Mouse (Mus musculus): ENCODE measurements around the gene Mreg. TPM values are rescaled to one million over a fixed set of nuclear protein-coding genes. Genes with fewer than 3 reads are reported as not detected.
A peak's percentile ranks its signal among the peaks of the same experiment; 100 is the strongest.

Gene Mreg
- polyA plus RNA-seq (2014; fragmentation: Nextera tagmentation; extraction: Ambion mirVana): 6.8 and 7.1 TPM in 2 replicates

DNA sequence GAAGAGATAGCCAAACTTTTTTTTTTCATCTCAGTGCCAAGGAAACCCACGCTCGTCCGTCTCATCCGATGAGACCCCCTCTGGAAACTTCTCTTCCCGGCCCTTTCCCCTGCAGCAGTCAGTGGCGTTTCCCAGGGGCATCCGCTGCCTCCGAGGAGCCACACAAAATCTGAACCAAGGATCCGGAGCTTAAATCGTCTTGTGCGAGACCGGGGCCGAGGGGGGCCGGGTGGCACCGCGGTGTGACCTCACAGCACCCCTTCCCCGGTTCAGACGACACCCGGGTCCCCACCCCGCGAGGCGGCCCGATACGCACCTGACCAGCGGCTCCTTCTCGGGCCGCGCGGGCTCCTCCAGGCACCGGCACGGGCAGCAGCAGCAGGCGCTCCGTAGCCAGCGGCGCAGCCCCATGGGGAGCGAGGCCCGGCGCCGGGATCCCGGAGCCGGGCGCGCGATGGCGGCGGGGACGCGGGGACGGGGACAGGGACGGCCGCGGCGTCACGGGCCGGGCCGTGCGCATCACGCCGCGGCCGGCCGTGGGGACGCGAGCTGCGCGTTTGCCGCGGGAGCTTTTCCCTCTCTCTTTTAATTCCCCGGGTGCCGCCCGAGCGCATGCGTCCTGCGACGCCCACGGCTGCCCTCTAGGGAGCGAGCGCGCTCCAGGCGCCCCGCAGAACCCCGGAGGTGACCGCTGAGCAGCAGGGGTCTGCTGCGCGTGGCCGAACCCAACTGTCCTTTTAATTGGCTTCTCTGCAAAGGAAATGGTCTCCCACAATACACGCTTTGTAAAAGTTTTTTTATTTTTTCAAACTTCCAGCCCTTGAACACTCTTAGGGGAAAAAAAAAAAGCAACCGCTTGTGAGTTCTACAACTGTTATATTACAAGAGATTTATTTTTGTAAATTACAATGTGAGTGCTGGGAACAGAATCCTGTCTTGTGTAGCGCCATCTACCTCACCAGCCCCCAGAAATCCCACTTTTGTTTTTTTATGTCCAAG is at the start of gene Mreg:
Gene Mreg (minus strand): TSS at position 607 of the 999 bp plus-strand sequence.
- Histone ChIP-seq H3K9ac (ENCODE audit: low read depth, low read length) (peak within 1 kb of the TSS; percentile 62), H3K4me3 (ENCODE audit: low read depth, low read length) (peak within 1 kb of the TSS; percentile 68), H3K4me2 (peak within 1 kb of the TSS; percentile 92), H3K27ac (ENCODE audit: low read depth, low read length) (no peak within 1 kb of the TSS), H3K4me1 (replicated peaks; ENCODE audit: control insufficient read depth, insufficient read depth, low read length) (no peaks in the 10 kb centered on the region; the same call in 1 of the 2 replicates), H3K9me3 (ENCODE audit: control insufficient read depth, low read length) (no peaks in the 10 kb centered on the region), H3K36me3 (ENCODE audit: control insufficient read depth, insufficient read depth, low read length) (no peaks in the 10 kb centered on the region), H3K27me3 (replicated peaks; ENCODE audit: control insufficient read depth, insufficient read depth, low read length) (peaks cover 11% of the 10 kb centered on the region)
- WGBS: under 1% methylated on average over 89 of the region's 89 CpGs
- DNase-seq (ENCODE audit: low spot score) (peak; percentile 73), ATAC-seq (replicated peaks; ENCODE audit: low FRiP score) (peak; percentile 76)

DNA sequence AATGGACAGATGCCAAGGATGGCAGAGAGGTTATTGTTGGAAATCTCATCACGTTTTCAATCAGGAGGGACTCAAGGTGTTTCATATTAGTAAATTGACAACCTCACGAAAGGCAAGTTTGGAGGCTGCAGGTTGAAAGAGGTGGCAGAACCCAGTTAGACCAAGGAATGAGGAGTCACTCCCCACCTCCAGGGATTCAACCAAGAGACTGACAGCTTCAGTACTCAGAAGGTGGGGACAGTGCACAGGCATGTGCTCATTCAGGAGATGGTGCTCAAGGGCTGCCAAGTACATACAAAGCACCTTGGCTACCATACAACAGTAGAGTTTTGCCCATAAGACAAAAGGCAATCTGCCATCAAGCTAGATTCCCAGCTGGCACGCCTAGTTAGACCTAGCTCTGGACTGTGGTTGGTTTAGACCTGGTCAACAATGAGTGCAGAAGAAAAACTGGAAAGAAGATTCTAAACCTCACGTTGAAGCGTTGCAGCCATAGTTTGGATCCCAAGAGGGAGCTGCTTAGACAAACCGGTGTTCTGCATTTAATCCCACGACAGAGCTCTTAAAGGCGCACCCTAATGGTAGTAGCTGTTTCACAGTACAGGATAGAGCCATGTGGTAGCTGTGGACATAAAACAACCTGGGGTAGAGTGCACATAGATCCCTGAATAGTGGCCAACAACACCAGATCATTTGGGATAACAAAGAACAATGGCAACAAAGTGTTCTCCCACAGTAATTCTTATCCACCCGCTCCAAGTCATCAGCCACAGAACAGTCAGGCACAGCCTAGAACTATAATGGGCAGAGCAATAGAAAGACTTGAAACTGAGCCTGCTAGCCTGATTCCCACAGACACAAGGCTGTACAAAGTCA is 44.5 kb upstream of the Mreg start:
- no peaks in the 10 kb centered on the region for H3K9me3 ChIP-seq (ENCODE audit: control insufficient read depth, low read length)
- no peak overlapping the region for H3K4me3 ChIP-seq (ENCODE audit: low read depth, low read length)
- ATAC-seq (replicated peaks; ENCODE audit: low FRiP score) (no peak), DNase-seq (ENCODE audit: low spot score) (no peak)
- WGBS: 76% methylated on average over 9 of the region's 9 CpGs
- H3K36me3 ChIP-seq (ENCODE audit: control insufficient read depth, insufficient read depth, low read length): no peaks in the 10 kb centered on the region
- H3K4me1 ChIP-seq (replicated peaks; ENCODE audit: control insufficient read depth, insufficient read depth, low read length): 0 out of 2 replicates have a peak, but pooled peaks cover 3% of the 10 kb centered on the region
- no peak overlapping the region for H3K4me2 ChIP-seq
- H3K27me3 ChIP-seq (replicated peaks; ENCODE audit: control insufficient read depth, insufficient read depth, low read length): no peaks in the 10 kb centered on the region
- H3K9ac ChIP-seq (ENCODE audit: low read depth, low read length): no peak overlapping the region
- H3K27ac ChIP-seq (ENCODE audit: low read depth, low read length): no peak overlapping the region

DNA sequence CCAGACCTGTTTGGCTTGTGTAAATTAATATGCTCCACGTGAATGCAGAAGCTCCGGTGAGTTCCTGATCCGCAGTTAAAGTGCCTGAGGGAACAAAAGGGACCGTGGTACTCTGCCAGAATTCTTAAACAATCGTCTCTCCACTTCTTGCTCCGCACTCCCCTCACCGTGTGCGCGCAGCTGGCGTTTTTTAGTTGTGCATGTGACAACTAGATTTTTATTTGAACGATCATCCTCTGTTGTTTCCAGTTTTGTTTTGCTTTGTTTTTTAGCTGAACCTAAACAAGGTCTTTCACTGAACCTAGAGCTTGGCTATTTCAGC is 43.7 kb upstream of the Mreg start:
- WGBS: 39% methylated on average over 11 of the region's 11 CpGs
- Histone ChIP-seq H3K9me3 (ENCODE audit: control insufficient read depth, low read length) (no peaks in the 10 kb centered on the region), H3K4me1 (replicated peaks; ENCODE audit: control insufficient read depth, insufficient read depth, low read length) (0 out of 2 replicates have a peak, but pooled peaks cover 3% of the 10 kb centered on the region), H3K36me3 (ENCODE audit: control insufficient read depth, insufficient read depth, low read length) (no peaks in the 10 kb centered on the region), H3K27ac (ENCODE audit: low read depth, low read length) (peak overlapping the region; percentile 86), H3K27me3 (replicated peaks; ENCODE audit: control insufficient read depth, insufficient read depth, low read length) (no peaks in the 10 kb centered on the region), H3K4me2 (peak overlapping the region; percentile 35), H3K4me3 (ENCODE audit: low read depth, low read length) (no peak overlapping the region), H3K9ac (ENCODE audit: low read depth, low read length) (no peak overlapping the region)
- no peak for DNase-seq (ENCODE audit: low spot score)
- ATAC-seq (replicated peaks; ENCODE audit: low FRiP score): no peak

DNA sequence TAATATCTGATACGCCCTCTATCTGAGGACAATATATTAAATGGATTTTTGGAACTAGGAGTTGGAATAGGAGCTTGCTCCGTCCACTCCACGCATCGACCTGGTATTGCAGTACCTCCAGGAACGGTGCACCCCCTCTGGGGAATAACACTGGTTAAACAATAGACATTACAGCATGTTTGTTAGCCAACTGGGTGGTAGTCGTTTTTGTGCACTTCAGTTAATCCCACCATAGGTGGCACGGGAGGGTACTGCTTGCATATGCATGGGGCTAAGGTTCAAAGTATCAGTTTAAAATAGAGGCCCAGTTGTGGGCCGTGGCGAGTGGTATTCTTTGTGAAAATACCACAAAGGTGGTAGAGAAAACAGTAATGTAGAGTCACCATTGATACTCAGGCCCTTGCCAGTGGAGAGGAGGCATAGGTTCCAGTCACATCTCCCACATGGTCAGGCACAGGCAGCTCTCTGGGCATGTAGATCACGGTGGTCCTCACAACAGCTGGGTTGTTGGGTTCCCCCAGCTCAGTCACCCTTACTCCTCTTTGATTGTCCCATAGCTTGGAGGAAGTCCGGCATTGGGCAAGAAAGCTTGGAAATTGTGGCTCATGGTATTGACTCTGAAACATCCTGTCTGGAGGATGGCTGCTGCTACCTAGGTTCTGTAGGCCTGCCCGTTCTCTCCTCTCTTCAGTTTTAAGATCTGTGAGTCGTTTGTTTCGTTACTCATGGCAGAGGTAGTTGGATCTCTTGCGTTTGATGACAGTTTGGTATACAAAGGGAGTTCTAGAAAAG is 43.2 kb upstream of the Mreg start:
- H3K9ac ChIP-seq (ENCODE audit: low read depth, low read length): peak overlapping the region; percentile 75; the same call in 1 of the 2 replicates
- peak overlapping the region; percentile 51 for H3K4me3 ChIP-seq (ENCODE audit: low read depth, low read length)
- 0 out of 2 replicates have a peak, but pooled peaks cover 3% of the 10 kb centered on the region for H3K4me1 ChIP-seq (replicated peaks; ENCODE audit: control insufficient read depth, insufficient read depth, low read length)
- H3K27ac ChIP-seq (ENCODE audit: low read depth, low read length): peak overlapping the region; percentile 86
- no peaks in the 10 kb centered on the region for H3K27me3 ChIP-seq (replicated peaks; ENCODE audit: control insufficient read depth, insufficient read depth, low read length)
- DNase-seq (ENCODE audit: low spot score) (peak; percentile 81), ATAC-seq (replicated peaks; ENCODE audit: low FRiP score) (peak; percentile 92)
- 2% methylated on average over 15 of the region's 15 CpGs for WGBS
- H3K4me2 ChIP-seq: peak overlapping the region; percentile 77
- no peaks in the 10 kb centered on the region for H3K9me3 ChIP-seq (ENCODE audit: control insufficient read depth, low read length)
- H3K36me3 ChIP-seq (ENCODE audit: control insufficient read depth, insufficient read depth, low read length): no peaks in the 10 kb centered on the region

DNA sequence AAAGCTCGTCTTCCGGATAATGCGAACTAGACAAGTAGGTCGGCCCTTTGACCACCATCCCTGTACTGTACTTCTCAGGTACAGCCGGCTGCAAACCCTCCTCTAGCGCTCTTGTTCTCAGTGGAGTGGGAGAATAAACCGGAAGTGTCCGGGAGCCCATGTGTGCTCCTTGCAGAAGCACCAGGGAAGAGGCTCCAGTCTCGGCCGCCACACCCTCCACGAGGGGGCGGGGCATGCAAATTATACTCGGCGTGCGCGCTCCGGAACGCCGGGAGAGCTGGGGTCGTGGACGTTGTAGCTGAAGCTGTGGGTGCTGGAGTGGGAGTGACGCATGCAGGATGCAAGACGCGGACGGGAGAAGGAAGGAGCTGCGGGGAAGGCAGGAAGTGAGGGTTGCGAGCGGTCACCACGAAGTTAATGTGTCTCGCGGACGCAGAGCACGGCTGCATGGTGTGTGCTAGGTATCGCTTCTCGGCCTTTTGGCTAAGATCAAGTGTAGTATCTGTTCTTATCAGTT is 42.5 kb upstream of the Mreg start:
- Histone ChIP-seq H3K27me3 (replicated peaks; ENCODE audit: control insufficient read depth, insufficient read depth, low read length) (no peaks in the 10 kb centered on the region), H3K9me3 (ENCODE audit: control insufficient read depth, low read length) (no peaks in the 10 kb centered on the region), H3K4me1 (replicated peaks; ENCODE audit: control insufficient read depth, insufficient read depth, low read length) (0 out of 2 replicates have a peak, but pooled peaks cover 3% of the 10 kb centered on the region), H3K9ac (ENCODE audit: low read depth, low read length) (peak overlapping the region; percentile 75), H3K4me2 (peak overlapping the region; percentile 77), H3K4me3 (ENCODE audit: low read depth, low read length) (peak overlapping the region; percentile 51), H3K27ac (ENCODE audit: low read depth, low read length) (peak overlapping the region; percentile 86), H3K36me3 (ENCODE audit: control insufficient read depth, insufficient read depth, low read length) (no peaks in the 10 kb centered on the region)
- 1% methylated on average over 35 of the region's 35 CpGs for WGBS
- DNase-seq (ENCODE audit: low spot score) (peak; percentile 94), ATAC-seq (replicated peaks; ENCODE audit: low FRiP score) (peak; percentile 83)

DNA sequence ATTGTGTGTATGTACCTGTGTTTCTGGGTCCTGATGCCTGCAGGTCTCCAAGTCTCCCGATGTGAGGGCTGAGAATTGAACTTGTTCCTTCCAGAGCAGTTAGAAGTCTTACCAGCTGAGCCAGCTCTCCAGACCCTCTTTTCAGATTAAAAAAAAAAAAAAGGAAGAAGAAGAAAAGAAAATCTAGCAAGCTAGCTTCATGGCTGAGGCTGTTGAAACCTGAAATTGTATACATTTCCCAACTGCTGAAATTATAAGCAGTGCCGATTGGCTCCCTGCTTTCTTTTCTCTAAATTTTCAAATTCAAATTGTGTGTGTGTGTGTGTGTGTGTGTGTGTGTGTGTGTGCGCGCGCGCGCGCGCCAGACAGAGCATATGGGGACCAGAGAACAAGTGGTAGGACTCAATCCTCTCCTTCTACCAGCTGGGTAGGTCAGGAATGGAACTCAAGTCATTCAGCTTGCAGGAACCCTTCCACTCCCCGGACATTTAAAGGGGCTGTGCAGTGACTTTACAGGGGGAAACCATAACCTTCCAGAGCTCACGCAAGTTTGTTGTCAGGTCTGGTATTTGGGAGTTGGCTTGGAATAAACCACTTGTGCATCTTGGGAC is 41.9 kb upstream of the Mreg start:
- WGBS: 30% methylated on average over 11 of the region's 11 CpGs
- no peak for DNase-seq (ENCODE audit: low spot score)
- H3K36me3 ChIP-seq (ENCODE audit: control insufficient read depth, insufficient read depth, low read length): no peaks in the 10 kb centered on the region
- no peaks in the 10 kb centered on the region for H3K9me3 ChIP-seq (ENCODE audit: control insufficient read depth, low read length)
- 0 out of 2 replicates have a peak, but pooled peaks cover 3% of the 10 kb centered on the region for H3K4me1 ChIP-seq (replicated peaks; ENCODE audit: control insufficient read depth, insufficient read depth, low read length)
- no peak for ATAC-seq (replicated peaks; ENCODE audit: low FRiP score)
- no peaks in the 10 kb centered on the region for H3K27me3 ChIP-seq (replicated peaks; ENCODE audit: control insufficient read depth, insufficient read depth, low read length)
- peak overlapping the region; percentile 51 for H3K4me3 ChIP-seq (ENCODE audit: low read depth, low read length)
- peak overlapping the region; percentile 86; the same call in 1 of the 2 replicates for H3K27ac ChIP-seq (ENCODE audit: low read depth, low read length)
- H3K9ac ChIP-seq (ENCODE audit: low read depth, low read length): peak overlapping the region; percentile 75
- H3K4me2 ChIP-seq: peak overlapping the region; percentile 77

DNA sequence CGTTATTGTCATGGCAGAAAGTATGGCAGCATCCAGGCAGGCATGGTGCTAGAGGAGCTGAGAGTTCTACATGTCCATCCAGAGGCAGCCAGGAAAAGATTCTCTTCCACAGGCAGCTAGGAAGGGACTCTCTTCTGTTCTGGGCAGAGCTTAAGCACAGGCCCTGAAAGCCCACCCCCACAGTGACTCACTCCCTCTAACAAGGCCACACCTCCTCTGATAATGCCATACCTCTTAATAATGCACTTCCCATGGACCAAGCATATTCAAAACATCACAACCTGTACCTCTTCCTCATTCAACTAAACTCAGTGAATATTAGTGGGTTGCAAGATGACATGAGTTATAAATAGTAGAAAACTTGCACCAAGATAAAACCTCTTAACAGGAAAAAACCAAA is 39.7 kb upstream of the Mreg start:
- no peak for ATAC-seq (replicated peaks; ENCODE audit: low FRiP score)
- Histone ChIP-seq H3K9me3 (ENCODE audit: control insufficient read depth, low read length) (no peaks in the 10 kb centered on the region), H3K4me3 (ENCODE audit: low read depth, low read length) (no peak overlapping the region), H3K9ac (ENCODE audit: low read depth, low read length) (no peak overlapping the region), H3K36me3 (ENCODE audit: control insufficient read depth, insufficient read depth, low read length) (no peaks in the 10 kb centered on the region), H3K27ac (ENCODE audit: low read depth, low read length) (no peak overlapping the region), H3K4me2 (no peak overlapping the region), H3K4me1 (replicated peaks; ENCODE audit: control insufficient read depth, insufficient read depth, low read length) (no peaks in the 10 kb centered on the region), H3K27me3 (replicated peaks; ENCODE audit: control insufficient read depth, insufficient read depth, low read length) (no peaks in the 10 kb centered on the region)
- WGBS: 79% methylated on average over 1 of the region's 1 CpGs
- no peak for DNase-seq (ENCODE audit: low spot score)
